Mouse (Mus musculus) stomach, postnatal 0 days (tissue): Measurements from ENCODE around the gene Rad9b. TPM values are rescaled to one million over a fixed set of nuclear protein-coding genes. Genes with fewer than 3 reads are reported as not detected.
A peak's percentile ranks its signal among the peaks of the same experiment; 100 is the strongest.

Experiments
- ATAC-seq: fragments of 200-750 bp; cut with Nextera tagmentation; 2 replicates; pipeline ENCODE4 v1.8.0; 2017; ENCODE audit not compliant: low FRiP score, low TSS enrichment
- DNase-seq: peaks from one replicate; pipeline ENCODE4 v3.0.0-alpha.2; 2016; ENCODE audit warnings: low spot score
- H3K27ac ChIP-seq: fragments of 300-500 bp; sonication (generic); replicated peaks from 2 replicates; pipeline ENCODE4 v1.5.1; 2014; ENCODE audit warnings: mild to moderate bottlenecking, control low read depth
- H3K27me3 ChIP-seq: fragments of 300-500 bp; sonication (generic); 2 replicates; pipeline ENCODE4 v1.6.1; 2014; ENCODE audit warnings: low read length; ENCODE audit not compliant: control insufficient read depth, insufficient read depth
- H3K36me3 ChIP-seq: fragments of 300-500 bp; sonication (generic); 2 replicates; pipeline ENCODE4 v1.6.1; 2014; ENCODE audit warnings: low read length, mixed read lengths; ENCODE audit not compliant: control insufficient read depth, insufficient read depth
- H3K4me1 ChIP-seq: fragments of 300-500 bp; sonication (generic); replicated peaks from 2 replicates; pipeline ENCODE4 v1.6.1; 2014; ENCODE audit warnings: antibody characterized with exemption; ENCODE audit not compliant: control insufficient read depth, insufficient read depth
- H3K4me2 ChIP-seq: fragments of 300-500 bp; sonication (generic); replicated peaks from 2 replicates; pipeline ENCODE4 v1.6.1; 2014; ENCODE audit warnings: low read depth, mild to moderate bottlenecking, control low read depth, moderate library complexity
- H3K4me3 ChIP-seq: fragments of 300-500 bp; sonication (generic); 2 replicates; pipeline ENCODE4 v1.5.1; 2014; ENCODE audit warnings: low read depth, low read length, control low read depth
- H3K9ac ChIP-seq: fragments of 300-500 bp; sonication (generic); 2 replicates; pipeline ENCODE4 v1.6.1; 2014; ENCODE audit warnings: mild to moderate bottlenecking, low read length, control low read depth, mixed read lengths
- H3K9me3 ChIP-seq: fragments of 300-500 bp; sonication (generic); 2 replicates; pipeline ENCODE4 v1.6.1; 2016; ENCODE audit warnings: low read length; ENCODE audit not compliant: control insufficient read depth
- CTCF ChIP-seq: IDR thresholded peaks from 2 replicates; pipeline ENCODE4 v1.5.1; 2016; ENCODE audit warnings: antibody characterized with exemption, low read depth, mild to moderate bottlenecking, moderate library complexity
- EP300 ChIP-seq: optimal IDR thresholded peaks from 2 replicates; pipeline ENCODE3; 2016; ENCODE audit warnings: antibody characterized with exemption
- WGBS: fragments of 180-500 bp; shearing (Covaris S2); extraction: QIAGEN DNeasy Blood & Tissue Kit; methylation state at CpG from one replicate; pipeline ENCODE4 v1.1.7; 2014; 5-methylcytosine and 5-hydroxymethylcytosine counted together
- polyA plus RNA-seq: library from polyadenylated mRNA; unstranded; fragments of >200 nt; fragmentation: Nextera tagmentation; extraction: Ambion mirVana; gene quantifications from 2 replicates; pipeline ENCODE4 v1.2.1, GENCODE M21; 2015

Rad9b gene
- polyA plus RNA-seq, 1 experiment from 2014 or later, result 5.3 TPM

DNA sequence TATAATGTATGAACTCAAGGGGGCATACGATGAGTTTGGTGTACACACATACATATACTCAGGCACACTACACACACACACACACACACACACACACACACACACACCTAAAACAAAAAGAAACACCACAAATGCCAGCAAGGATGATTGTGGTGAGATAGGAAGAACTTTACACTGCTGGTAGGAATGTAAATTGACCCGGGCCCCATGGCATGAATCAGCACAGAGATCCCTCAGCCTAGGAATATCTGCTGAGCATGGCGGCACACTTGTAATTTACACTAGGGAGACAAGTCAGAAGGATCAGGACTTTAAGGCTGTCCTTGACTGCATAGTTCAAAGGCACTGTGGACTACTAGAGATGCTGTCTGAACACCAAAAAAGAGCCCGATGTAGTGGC lies 23.8 kb downstream of the Rad9b start:
- Histone ChIP-seq H3K27me3 (no peaks in the 10 kb centered on the region), H3K9ac (no peak overlapping the region), H3K4me1 (no peaks in the 10 kb centered on the region), H3K36me3 (no peaks in the 10 kb centered on the region; the same call in 1 of the 2 replicates), H3K27ac (no peak overlapping the region), H3K4me2 (no peak overlapping the region), H3K4me3 (no peak overlapping the region), H3K9me3 (no peaks in the 10 kb centered on the region)
- no peak for ATAC-seq
- DNase-seq, result no peak
- TF ChIP-seq EP300 (no peak), CTCF (peak; percentile 23; the same call in 1 of the 2 replicates)
- 76% methylated on average over 4 of the region's 4 CpGs for WGBS

DNA sequence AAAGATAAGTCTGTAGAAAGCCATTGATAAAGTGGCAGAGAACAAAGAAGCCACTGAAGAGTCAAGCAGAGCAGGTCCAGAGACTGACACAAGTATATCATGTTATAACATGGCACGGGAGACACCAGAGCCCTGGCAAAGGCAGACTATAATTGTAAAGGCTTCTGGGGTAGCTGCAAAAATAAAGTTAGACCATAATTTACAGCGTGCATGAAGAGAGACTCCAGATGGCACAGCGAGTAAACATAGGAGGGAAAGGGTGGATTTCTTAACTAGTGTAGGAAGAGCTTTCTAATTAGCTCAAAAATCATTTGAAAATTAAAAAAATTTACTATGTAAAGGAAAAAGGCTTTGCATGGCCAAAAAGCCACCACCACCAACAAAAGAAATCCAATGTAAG lies 26.8 kb downstream of the Rad9b start:
- Histone ChIP-seq H3K4me2 (no peak overlapping the region), H3K36me3 (no peaks in the 10 kb centered on the region; the same call in 1 of the 2 replicates), H3K27ac (no peak overlapping the region), H3K4me3 (no peak overlapping the region), H3K27me3 (no peaks in the 10 kb centered on the region), H3K9ac (no peak overlapping the region), H3K9me3 (no peaks in the 10 kb centered on the region), H3K4me1 (no peaks in the 10 kb centered on the region)
- ATAC-seq (no peak), DNase-seq (no peak)
- 82% methylated on average over 3 of the region's 3 CpGs for WGBS
- no peak for TF ChIP-seq CTCF
- TF ChIP-seq EP300, result no peak

DNA sequence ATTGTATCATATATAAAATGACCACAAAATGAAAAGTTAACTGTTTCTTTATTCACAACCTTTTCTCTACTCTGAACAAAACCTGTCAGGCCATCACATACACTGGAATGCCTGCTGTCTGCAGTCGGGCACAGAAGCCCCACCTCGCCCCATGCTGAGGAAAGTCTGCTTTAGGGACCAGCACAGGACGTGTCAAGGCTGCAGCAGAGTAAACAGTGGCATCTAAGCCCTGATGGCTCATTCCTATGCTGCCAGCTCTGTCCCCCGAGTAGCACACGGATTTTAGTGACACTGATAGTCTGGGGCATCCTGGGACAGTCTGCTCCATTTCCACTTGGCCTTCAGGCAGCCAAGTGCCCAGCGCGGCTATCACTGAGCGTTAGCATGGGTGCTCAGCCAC lies 28.6 kb downstream of the Rad9b start:
- H3K9me3 ChIP-seq, result no peaks in the 10 kb centered on the region
- DNase-seq, result no peak
- no peaks in the 10 kb centered on the region for H3K27me3 ChIP-seq
- H3K36me3 ChIP-seq, result peaks cover 3% of the 10 kb centered on the region; the same call in 1 of the 2 replicates
- no peak overlapping the region for H3K27ac ChIP-seq
- no peak overlapping the region for H3K4me3 ChIP-seq
- no peaks in the 10 kb centered on the region for H3K4me1 ChIP-seq
- H3K9ac ChIP-seq, result no peak overlapping the region
- TF ChIP-seq EP300 (no peak), CTCF (no peak)
- WGBS, result 85% methylated on average over 8 of the region's 8 CpGs
- ATAC-seq, result no peak
- H3K4me2 ChIP-seq, result no peak overlapping the region

DNA sequence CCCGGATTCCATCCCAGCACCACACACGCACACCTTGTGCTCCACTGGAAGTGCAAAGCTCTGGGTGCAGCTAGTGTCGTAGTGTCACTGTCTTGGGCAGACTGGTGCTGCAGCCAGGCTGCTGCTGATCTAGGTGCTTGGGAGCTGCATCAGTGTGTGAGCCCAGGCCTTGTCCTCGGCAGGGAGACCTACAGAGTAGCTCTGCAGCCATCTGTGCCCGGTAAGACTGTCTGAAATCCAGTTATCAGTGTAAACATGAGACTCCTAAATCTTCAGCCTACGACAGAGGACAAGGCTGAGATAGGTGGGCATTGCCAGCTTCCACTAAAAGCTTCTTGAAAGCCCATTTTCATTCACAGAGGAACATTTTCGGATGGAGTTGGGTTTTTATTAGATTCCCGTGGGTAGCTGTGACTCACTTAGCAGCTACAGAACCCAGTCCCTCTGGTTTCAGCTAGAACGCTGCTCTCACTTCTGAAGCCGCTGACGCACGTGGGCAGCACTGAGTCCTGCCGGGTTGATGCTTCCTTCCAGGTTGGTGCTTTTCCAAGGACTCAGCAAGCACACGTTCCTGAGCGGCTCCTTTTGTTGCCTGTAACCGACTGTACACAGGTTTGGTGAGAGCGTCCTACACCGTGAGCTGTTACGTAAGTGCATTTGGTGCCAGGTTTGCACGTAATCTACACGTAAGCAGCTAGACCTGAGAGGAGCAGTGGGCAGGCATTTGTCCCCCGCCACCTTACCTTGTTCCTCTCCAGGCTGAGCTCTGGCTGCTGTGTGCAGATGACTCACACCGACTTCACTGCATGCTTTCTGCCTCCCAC lies 29.2 kb downstream of the Rad9b start:
- Histone ChIP-seq H3K4me3 (no peak overlapping the region), H3K9ac (no peak overlapping the region), H3K36me3 (peaks cover 5% of the 10 kb centered on the region; the same call in 1 of the 2 replicates), H3K4me2 (no peak overlapping the region), H3K27ac (no peak overlapping the region), H3K9me3 (no peaks in the 10 kb centered on the region), H3K27me3 (no peaks in the 10 kb centered on the region), H3K4me1 (no peaks in the 10 kb centered on the region)
- no peak for ATAC-seq
- 80% methylated on average over 23 of the region's 23 CpGs for WGBS
- no peak for DNase-seq
- TF ChIP-seq CTCF (peak; percentile 19; the same call in 1 of the 2 replicates), EP300 (no peak)

DNA sequence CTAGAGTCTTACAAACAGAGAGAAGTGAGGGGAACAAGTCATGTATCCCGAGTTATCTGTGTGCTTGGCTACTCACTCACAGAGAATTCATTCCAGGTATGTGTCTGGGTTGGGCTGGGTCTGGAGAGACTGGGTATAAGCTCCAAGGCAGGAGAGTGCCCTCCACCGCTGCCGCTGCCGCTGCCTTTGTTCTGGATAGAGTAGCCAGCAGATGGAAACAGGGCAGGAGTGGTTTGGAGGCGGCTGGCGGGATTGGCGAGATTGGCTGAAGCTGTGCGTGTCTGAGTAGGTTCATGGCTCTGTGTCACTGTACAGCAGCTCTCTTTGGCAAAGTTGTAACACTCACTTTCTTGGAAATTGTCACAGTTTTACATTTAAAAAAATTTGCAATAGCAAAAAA lies 30.5 kb downstream of the Rad9b start:
- H3K9me3 ChIP-seq, result no peaks in the 10 kb centered on the region
- no peak for DNase-seq

DNA sequence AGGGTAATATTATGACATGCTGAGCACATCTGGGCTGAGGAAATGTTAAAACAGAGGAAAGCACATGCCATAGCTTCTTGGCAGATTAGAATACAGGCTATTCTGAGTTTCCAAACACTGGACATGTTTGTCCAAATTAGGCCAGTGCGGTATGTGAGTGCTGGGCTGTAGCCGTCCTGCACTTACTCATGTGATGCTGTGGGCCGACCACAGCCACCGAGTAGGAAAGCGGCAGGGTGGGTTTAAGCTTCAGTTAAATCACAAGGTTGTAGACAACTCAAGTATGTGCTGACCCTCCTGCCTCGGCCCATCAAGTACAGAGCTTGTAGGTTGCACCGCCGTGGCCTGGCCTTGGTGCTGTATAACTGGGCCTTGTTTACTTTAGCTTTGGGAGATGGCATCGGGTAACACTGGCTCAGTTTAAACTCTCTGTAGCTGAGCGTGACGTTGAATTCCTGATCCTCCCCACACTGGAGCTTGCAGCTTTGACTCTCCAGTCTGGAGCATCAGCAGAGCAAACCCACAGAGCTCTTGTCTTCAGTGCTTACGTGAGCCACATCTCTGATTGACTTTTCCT lies 33.7 kb downstream of the Rad9b start:
- WGBS, result 39% methylated on average over 12 of the region's 12 CpGs
- no peak for TF ChIP-seq EP300
- TF ChIP-seq CTCF, result no peak
- peaks cover 6% of the 10 kb centered on the region; the same call in 1 of the 2 replicates for H3K36me3 ChIP-seq
- DNase-seq (no peak), ATAC-seq (peak; percentile 65)
- H3K4me2 ChIP-seq, result no peak overlapping the region
- no peak overlapping the region for H3K4me3 ChIP-seq
- H3K27me3 ChIP-seq, result no peaks in the 10 kb centered on the region
- no peaks in the 10 kb centered on the region for H3K9me3 ChIP-seq
- H3K9ac ChIP-seq, result no peak overlapping the region
- 0 out of 2 replicates have a peak, but pooled peaks cover 3% of the 10 kb centered on the region for H3K4me1 ChIP-seq
- peak overlapping the region; percentile 83 for H3K27ac ChIP-seq

More for the DNA sequence above, 30.5 kb downstream of the Rad9b start:
- Histone ChIP-seq H3K27ac (no peak overlapping the region), H3K27me3 (no peaks in the 10 kb centered on the region), H3K4me3 (no peak overlapping the region), H3K4me1 (no peaks in the 10 kb centered on the region), H3K4me2 (no peak overlapping the region), H3K9ac (no peak overlapping the region), H3K36me3 (peaks cover 6% of the 10 kb centered on the region; the same call in 1 of the 2 replicates)
- TF ChIP-seq CTCF (no peak), EP300 (no peak)
- 77% methylated on average over 8 of the region's 8 CpGs for WGBS
- ATAC-seq, result no peak
